Mouse (Mus musculus): ENCODE data around the gene Mum1. TPM values are rescaled to one million over a fixed set of nuclear protein-coding genes. Genes with fewer than 3 reads are reported as not detected.
A peak's percentile ranks its signal among the peaks of the same experiment; 100 is the strongest.
"Not testable (repeated sequence)": the region's sequence is repeated elsewhere in the genome, so short reads cannot be mapped to it uniquely, and the experiment has no call there.

Gene Mum1
- polyA plus RNA-seq, 1 experiment from 2014 or later = 61.3 TPM

DNA sequence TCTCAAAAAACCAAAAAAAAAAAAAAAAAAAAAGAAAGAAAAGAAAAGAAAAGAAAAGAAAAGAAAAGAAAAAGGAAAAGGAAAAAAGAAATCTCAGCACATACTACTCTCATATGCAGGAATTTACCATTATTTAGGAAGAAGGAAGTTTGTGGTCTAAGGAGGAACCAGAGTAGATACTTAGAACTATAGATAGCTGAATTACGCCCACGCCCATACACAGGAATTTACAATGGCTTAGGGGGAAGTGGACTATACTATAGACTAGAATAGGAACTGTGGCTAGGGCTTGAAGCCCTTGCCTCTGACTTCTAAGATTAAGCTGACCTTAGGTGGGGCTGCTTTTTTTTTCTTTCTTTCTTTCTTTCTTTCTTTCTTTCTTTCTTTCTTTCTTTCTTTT lies 3.1 kb upstream of the Mum1 start:
- not testable (repeated sequence) for H3K9ac ChIP-seq (ENCODE audit: low read length); H3K27me3 ChIP-seq (replicated peaks; ENCODE audit: control insufficient read depth, insufficient read depth, low read length); H3K4me3 ChIP-seq (ENCODE audit: low read depth, low read length); DNase-seq (ENCODE audit: low spot score); H3K4me2 ChIP-seq (ENCODE audit: low read length); H3K36me3 ChIP-seq (ENCODE audit: control insufficient read depth, insufficient read depth, low read length); H3K27ac ChIP-seq (ENCODE audit: low read depth); ATAC-seq (replicated peaks; ENCODE audit: low FRiP score, low TSS enrichment, low read depth); H3K9me3 ChIP-seq (ENCODE audit: control insufficient read depth, low read length)
- peaks cover 16% of the 10 kb centered on the region for H3K4me1 ChIP-seq (replicated peaks; ENCODE audit: control insufficient read depth, insufficient read depth, low read length)
- WGBS = 88% methylated on average over 2 of the region's 2 CpGs

DNA sequence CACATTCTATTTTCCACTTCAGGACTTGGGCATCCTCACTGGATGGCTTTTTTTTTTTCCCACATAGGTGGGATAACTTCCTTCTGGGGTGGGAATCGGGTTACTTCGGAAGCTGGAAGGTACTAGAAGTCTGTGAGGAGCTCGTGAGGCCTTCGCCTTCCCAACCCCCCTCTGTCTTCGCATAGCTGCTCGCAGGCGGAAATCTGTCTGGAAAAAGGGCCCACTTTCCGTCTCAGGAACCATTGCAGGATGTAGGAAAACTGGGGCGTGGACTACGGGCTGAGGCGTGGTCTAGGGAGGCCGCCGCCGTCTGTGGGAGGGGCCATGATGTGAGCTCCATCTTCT lies 191 bp upstream of the Mum1 start:
- Histone ChIP-seq H3K4me1 (replicated peaks; ENCODE audit: control insufficient read depth, insufficient read depth, low read length) (peaks cover 23% of the 10 kb centered on the region), H3K27me3 (replicated peaks; ENCODE audit: control insufficient read depth, insufficient read depth, low read length) (no peaks in the 10 kb centered on the region), H3K4me2 (ENCODE audit: low read length) (peak overlapping the region; percentile 60), H3K9ac (ENCODE audit: low read length) (peak overlapping the region; percentile 49), H3K4me3 (ENCODE audit: low read depth, low read length) (peak overlapping the region; percentile 74; the same call in 1 of the 2 replicates), H3K36me3 (ENCODE audit: control insufficient read depth, insufficient read depth, low read length) (peaks cover 25% of the 10 kb centered on the region), H3K27ac (ENCODE audit: low read depth) (peak overlapping the region; percentile 90), H3K9me3 (ENCODE audit: control insufficient read depth, low read length) (no peaks in the 10 kb centered on the region)
- ATAC-seq (replicated peaks; ENCODE audit: low FRiP score, low TSS enrichment, low read depth) (0 out of 2 replicates have a peak, but pooled peaks have one; percentile 9), DNase-seq (ENCODE audit: low spot score) (no peak)
- WGBS = under 1% methylated on average over 14 of the region's 14 CpGs

GRCm38 (mm10) chr10:80227166-80227539 lies 919 bp downstream of the Mum1 start:
- Histone ChIP-seq H3K36me3 (ENCODE audit: control insufficient read depth, insufficient read depth, low read length) (peaks cover 35% of the 10 kb centered on the region), H3K9ac (ENCODE audit: low read length) (peak overlapping the region; percentile 84), H3K4me2 (ENCODE audit: low read length) (peak overlapping the region; percentile 60), H3K9me3 (ENCODE audit: control insufficient read depth, low read length) (no peaks in the 10 kb centered on the region), H3K27me3 (replicated peaks; ENCODE audit: control insufficient read depth, insufficient read depth, low read length) (no peaks in the 10 kb centered on the region), H3K4me1 (replicated peaks; ENCODE audit: control insufficient read depth, insufficient read depth, low read length) (peaks cover 23% of the 10 kb centered on the region), H3K4me3 (ENCODE audit: low read depth, low read length) (peak overlapping the region; percentile 74), H3K27ac (ENCODE audit: low read depth) (peak overlapping the region; percentile 90)
- WGBS = 3% methylated on average over 10 of the region's 10 CpGs
- ATAC-seq (replicated peaks; ENCODE audit: low FRiP score, low TSS enrichment, low read depth) (no peak), DNase-seq (ENCODE audit: low spot score) (no peak)

DNA sequence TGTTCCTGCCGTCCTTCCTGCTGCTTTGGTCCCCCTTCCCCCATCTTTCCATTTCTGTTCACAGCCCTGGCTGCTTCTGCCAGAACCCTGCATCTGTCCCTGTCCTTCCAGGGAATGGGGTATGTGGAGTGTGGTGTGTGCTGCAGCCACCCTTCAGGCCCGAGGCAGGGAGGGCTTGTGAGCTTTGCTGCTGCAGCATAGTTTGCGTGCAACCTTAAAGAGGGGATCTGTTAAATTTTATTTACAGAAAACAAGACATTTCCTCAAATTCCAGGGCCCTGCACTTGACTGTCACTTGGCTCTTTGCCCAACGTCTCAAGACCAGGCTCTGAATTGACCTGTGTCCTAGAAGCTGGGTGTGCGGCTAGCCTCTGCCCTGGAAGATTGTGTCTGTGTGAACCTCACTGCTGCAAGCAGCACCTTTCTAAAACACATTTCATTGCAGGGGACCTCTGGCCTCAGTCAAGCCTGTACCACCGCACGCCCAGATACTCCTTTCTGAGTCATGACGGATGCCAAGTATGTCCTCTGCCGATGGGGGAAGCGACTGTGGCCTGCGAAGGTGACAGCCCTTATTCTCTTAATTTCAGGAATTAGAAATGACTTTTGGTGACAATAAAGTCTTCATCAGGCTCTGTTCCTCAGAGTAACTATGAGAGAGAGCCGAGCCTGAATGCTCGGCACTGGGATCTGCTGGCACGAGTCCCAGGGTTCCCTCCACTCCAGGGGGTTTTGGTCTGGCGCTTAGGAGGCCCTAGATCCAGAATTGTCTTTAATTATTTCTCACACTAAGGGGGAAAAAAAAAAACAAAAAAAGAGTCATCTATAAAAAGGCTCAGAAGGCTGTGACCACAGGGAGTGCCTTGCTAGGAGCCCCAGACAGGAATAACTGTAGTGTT lies 1.9 kb downstream of the Mum1 start:
- H3K27me3 ChIP-seq (replicated peaks; ENCODE audit: control insufficient read depth, insufficient read depth, low read length) = no peaks in the 10 kb centered on the region
- ATAC-seq (replicated peaks; ENCODE audit: low FRiP score, low TSS enrichment, low read depth) (no peak), DNase-seq (ENCODE audit: low spot score) (no peak)
- WGBS = 46% methylated on average over 15 of the region's 15 CpGs
- peaks cover 28% of the 10 kb centered on the region for H3K4me1 ChIP-seq (replicated peaks; ENCODE audit: control insufficient read depth, insufficient read depth, low read length)
- H3K9ac ChIP-seq (ENCODE audit: low read length) = peak overlapping the region; percentile 84
- H3K9me3 ChIP-seq (ENCODE audit: control insufficient read depth, low read length) = no peaks in the 10 kb centered on the region
- H3K4me3 ChIP-seq (ENCODE audit: low read depth, low read length) = peak overlapping the region; percentile 74
- H3K36me3 ChIP-seq (ENCODE audit: control insufficient read depth, insufficient read depth, low read length) = peaks cover 44% of the 10 kb centered on the region
- peak overlapping the region; percentile 60 for H3K4me2 ChIP-seq (ENCODE audit: low read length)
- H3K27ac ChIP-seq (ENCODE audit: low read depth) = peak overlapping the region; percentile 90

DNA sequence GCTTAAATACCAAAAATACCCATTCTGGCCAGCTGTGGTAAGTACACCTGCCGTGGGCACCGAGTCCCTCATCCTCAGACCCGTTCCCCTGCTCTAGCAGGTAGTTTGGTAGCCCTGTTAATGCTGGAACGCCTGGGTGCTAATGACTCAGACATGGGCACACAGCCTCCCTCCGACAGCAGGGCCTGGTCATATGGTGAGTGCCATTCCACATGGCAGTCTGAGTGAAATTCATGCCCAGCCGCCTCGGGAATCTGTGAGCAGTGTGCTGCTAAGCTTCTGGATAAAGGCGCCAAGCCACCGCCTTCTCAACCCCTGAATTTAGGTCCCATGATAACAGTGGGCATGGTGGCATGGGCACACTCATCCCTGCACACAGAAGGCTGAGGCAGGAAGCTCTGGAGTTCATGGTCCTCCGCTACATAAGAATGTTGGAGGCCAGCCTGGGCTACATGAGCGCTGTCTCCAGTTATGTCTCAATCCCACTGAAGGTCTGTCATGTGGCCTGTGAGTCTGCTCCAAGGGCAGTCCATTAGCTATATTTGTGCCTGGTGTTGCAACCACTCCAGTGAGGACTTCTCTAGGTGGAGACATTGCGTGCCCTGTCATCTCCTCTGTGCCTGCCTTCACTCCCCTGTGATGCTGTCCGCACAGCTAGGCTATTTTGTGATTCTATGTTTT lies 10.1 kb downstream of the Mum1 start:
- Histone ChIP-seq H3K9me3 (ENCODE audit: control insufficient read depth, low read length) (no peaks in the 10 kb centered on the region), H3K27me3 (replicated peaks; ENCODE audit: control insufficient read depth, insufficient read depth, low read length) (no peaks in the 10 kb centered on the region), H3K4me1 (replicated peaks; ENCODE audit: control insufficient read depth, insufficient read depth, low read length) (0 out of 2 replicates have a peak, but pooled peaks cover 9% of the 10 kb centered on the region), H3K9ac (ENCODE audit: low read length) (no peak overlapping the region), H3K4me3 (ENCODE audit: low read depth, low read length) (no peak overlapping the region), H3K36me3 (ENCODE audit: control insufficient read depth, insufficient read depth, low read length) (peaks cover 100% of the 10 kb centered on the region), H3K27ac (ENCODE audit: low read depth) (no peak overlapping the region), H3K4me2 (ENCODE audit: low read length) (no peak overlapping the region)
- WGBS = 95% methylated on average over 13 of the region's 13 CpGs
- ATAC-seq (replicated peaks; ENCODE audit: low FRiP score, low TSS enrichment, low read depth) = no peak
- no peak for DNase-seq (ENCODE audit: low spot score)

DNA sequence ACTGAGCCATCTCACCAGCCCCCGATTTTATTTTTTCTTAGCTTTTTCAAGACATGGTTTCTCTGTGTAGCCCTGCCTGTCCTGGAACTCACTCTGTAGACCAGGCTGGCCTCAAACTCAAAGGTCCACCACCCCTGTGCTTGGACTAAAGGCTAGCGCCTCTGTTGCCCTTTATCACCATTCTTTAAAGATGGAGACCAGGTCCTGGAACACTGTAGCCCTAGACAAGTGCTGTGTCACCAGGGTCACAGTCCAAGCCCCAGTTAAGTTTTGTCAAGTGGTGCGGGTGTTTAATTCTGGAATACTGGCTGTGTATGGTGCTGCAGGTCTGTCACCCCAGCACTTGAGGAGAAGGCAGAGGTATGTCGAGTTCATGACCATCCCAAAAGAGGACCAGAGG lies 10.8 kb downstream of the Mum1 start:
- Histone ChIP-seq H3K9me3 (ENCODE audit: control insufficient read depth, low read length) (no peaks in the 10 kb centered on the region), H3K27me3 (replicated peaks; ENCODE audit: control insufficient read depth, insufficient read depth, low read length) (no peaks in the 10 kb centered on the region), H3K36me3 (ENCODE audit: control insufficient read depth, insufficient read depth, low read length) (peaks cover 100% of the 10 kb centered on the region), H3K4me1 (replicated peaks; ENCODE audit: control insufficient read depth, insufficient read depth, low read length) (0 out of 2 replicates have a peak, but pooled peaks cover 9% of the 10 kb centered on the region), H3K4me2 (ENCODE audit: low read length) (no peak overlapping the region), H3K4me3 (ENCODE audit: low read depth, low read length) (no peak overlapping the region), H3K27ac (ENCODE audit: low read depth) (no peak overlapping the region), H3K9ac (ENCODE audit: low read length) (no peak overlapping the region)
- 92% methylated on average over 4 of the region's 4 CpGs for WGBS
- ATAC-seq (replicated peaks; ENCODE audit: low FRiP score, low TSS enrichment, low read depth) = no peak
- DNase-seq (ENCODE audit: low spot score) = no peak

DNA sequence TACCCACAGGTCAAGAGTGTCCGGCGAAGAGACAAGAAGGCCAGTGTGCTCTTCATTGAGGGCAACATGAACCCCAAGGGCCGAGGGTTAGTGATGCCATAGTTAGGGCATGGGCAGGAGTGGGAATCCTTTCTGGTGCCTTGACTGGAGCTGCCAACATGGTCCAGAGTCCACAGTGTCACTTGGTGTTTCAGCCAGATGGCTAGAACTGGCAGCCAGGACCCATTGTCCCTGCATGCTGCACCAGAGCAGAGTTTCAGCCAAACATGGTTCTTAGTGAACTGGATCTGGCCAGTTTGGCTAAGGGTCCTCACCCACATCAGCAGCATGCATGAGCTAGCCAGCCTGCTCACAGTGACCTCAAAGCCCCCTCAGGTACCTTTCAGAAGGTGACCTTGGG lies 12.1 kb downstream of the Mum1 start:
- DNase-seq (ENCODE audit: low spot score) (no peak), ATAC-seq (replicated peaks; ENCODE audit: low FRiP score, low TSS enrichment, low read depth) (no peak)
- H3K27me3 ChIP-seq (replicated peaks; ENCODE audit: control insufficient read depth, insufficient read depth, low read length) = no peaks in the 10 kb centered on the region
- 90% methylated on average over 3 of the region's 3 CpGs for WGBS
- H3K27ac ChIP-seq (ENCODE audit: low read depth) = no peak overlapping the region
- 0 out of 2 replicates have a peak, but pooled peaks cover 3% of the 10 kb centered on the region for H3K4me1 ChIP-seq (replicated peaks; ENCODE audit: control insufficient read depth, insufficient read depth, low read length)
- H3K9ac ChIP-seq (ENCODE audit: low read length) = no peak overlapping the region
- H3K36me3 ChIP-seq (ENCODE audit: control insufficient read depth, insufficient read depth, low read length) = peaks cover 100% of the 10 kb centered on the region
- no peak overlapping the region for H3K4me3 ChIP-seq (ENCODE audit: low read depth, low read length)
- H3K4me2 ChIP-seq (ENCODE audit: low read length) = no peak overlapping the region
- no peaks in the 10 kb centered on the region for H3K9me3 ChIP-seq (ENCODE audit: control insufficient read depth, low read length)

DNA sequence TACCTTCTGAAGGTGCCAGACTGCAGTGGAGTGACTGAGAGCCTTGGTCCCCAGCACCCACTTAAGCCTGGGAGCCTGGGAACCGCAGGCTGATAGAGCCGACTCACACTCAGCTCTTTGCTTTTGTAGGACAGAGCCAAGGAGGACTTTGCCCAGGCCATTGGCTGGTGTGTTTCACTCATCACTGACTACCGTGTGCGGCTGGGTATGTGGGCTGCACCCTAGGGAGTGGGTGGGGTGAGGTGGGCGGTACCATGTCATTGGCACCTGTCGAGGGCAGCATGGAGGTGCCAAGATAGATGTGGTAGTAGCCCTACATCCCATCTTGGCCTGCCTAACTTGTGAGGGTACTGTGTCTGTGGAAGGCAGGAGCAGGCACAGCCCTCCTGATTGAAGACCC lies 13.6 kb downstream of the Mum1 start:
- Histone ChIP-seq H3K4me3 (ENCODE audit: low read depth, low read length) (no peak overlapping the region), H3K9ac (ENCODE audit: low read length) (no peak overlapping the region), H3K4me1 (replicated peaks; ENCODE audit: control insufficient read depth, insufficient read depth, low read length) (no peaks in the 10 kb centered on the region), H3K9me3 (ENCODE audit: control insufficient read depth, low read length) (no peaks in the 10 kb centered on the region), H3K4me2 (ENCODE audit: low read length) (no peak overlapping the region), H3K27me3 (replicated peaks; ENCODE audit: control insufficient read depth, insufficient read depth, low read length) (no peaks in the 10 kb centered on the region), H3K27ac (ENCODE audit: low read depth) (no peak overlapping the region), H3K36me3 (ENCODE audit: control insufficient read depth, insufficient read depth, low read length) (peaks cover 100% of the 10 kb centered on the region)
- no peak for DNase-seq (ENCODE audit: low spot score)
- no peak for ATAC-seq (replicated peaks; ENCODE audit: low FRiP score, low TSS enrichment, low read depth)
- WGBS = 82% methylated on average over 6 of the region's 6 CpGs
